Mouse (Mus musculus) brain, embryonic 18.5 days (tissue): ENCODE measurements around the gene Fbxw5.

Experiments used
- DNase-seq: peaks from one replicate; pipeline ENCODE4 v3.0.0-alpha.2; 2012; ENCODE audit warnings: low read depth, low spot score

Gene Fbxw5

GRCm38 (mm10) chr2:25477967-25478675 lies 22.4 kb upstream of the Fbxw5 start:
- DNase-seq: no peak

- DNase-seq: no peak
These were observed 20.8 kb upstream of the Fbxw5 start for GRCm38 (mm10) chr2:25479551-25480311.

GRCm38 (mm10) chr2:25480541-25480940 lies 20.0 kb upstream of the Fbxw5 start:
- no peak for DNase-seq

GRCm38 (mm10) chr2:25482969-25483368 lies 17.6 kb upstream of the Fbxw5 start:
- no peak for DNase-seq

GRCm38 (mm10) chr2:25484901-25485647 lies 15.5 kb upstream of the Fbxw5 start:
- no peak for DNase-seq

- no peak for DNase-seq
These were observed 12.4 kb upstream of the Fbxw5 start for GRCm38 (mm10) chr2:25487965-25488670.

GRCm38 (mm10) chr2:25488671-25489068 lies 11.9 kb upstream of the Fbxw5 start:
- DNase-seq: no peak

- no peak for DNase-seq
These were observed 7.6 kb upstream of the Fbxw5 start for GRCm38 (mm10) chr2:25492988-25493387.

GRCm38 (mm10) chr2:25493476-25493961 lies 7.0 kb upstream of the Fbxw5 start, which contains the start of gene Lcn12:
Lcn12 (minus strand) TSS chr2:25493911.
- no peak for DNase-seq

- DNase-seq: no peak
These were observed 4.1 kb upstream of the Fbxw5 start for GRCm38 (mm10) chr2:25496462-25496861.

GRCm38 (mm10) chr2:25497846-25498575 lies 2.5 kb upstream of the Fbxw5 start:
- DNase-seq: no peak

GRCm38 (mm10) chr2:25498622-25499478 lies 1.7 kb upstream of the Fbxw5 start:
- no peak for DNase-seq

GRCm38 (mm10) chr2:25500071-25500575 lies 427 bp upstream of the Fbxw5 start:
- no peak for DNase-seq

- no peak for DNase-seq
These were observed 1.3 kb downstream of the Fbxw5 start, which contains the start of gene C8g for GRCm38 (mm10) chr2:25501593-25502486. C8g (minus strand) TSS chr2:25501719.

GRCm38 (mm10) chr2:25502726-25503125 lies 2.2 kb downstream of the Fbxw5 start:
- DNase-seq: no peak

GRCm38 (mm10) chr2:25504538-25504937 lies 4.0 kb downstream of the Fbxw5 start:
- DNase-seq: no peak

GRCm38 (mm10) chr2:25505000-25505399 lies 4.5 kb downstream of the Fbxw5 start:
- DNase-seq: no peak

- DNase-seq: no peak
These were observed 5.3 kb downstream of the Fbxw5 start for GRCm38 (mm10) chr2:25505860-25506259.

GRCm38 (mm10) chr2:25506964-25507363 lies 6.4 kb downstream of the Fbxw5 start:
- no peak for DNase-seq
